Mouse (Mus musculus) brain, embryonic 14.5 days (tissue): ENCODE results near the gene Rcn1. TPM values are rescaled to one million over a fixed set of nuclear protein-coding genes. Genes with fewer than 3 reads are reported as not detected.

ENCODE experiments used
- DNase-seq: peaks from one replicate; pipeline ENCODE4 v3.0.0-alpha.2; 2011; ENCODE audit warnings: low read depth
- CTCF ChIP-seq: fragments of 200-500 bp; IDR thresholded peaks from 2 replicates; pipeline ENCODE4 v1.5.1; 2012; ENCODE audit warnings: inconsistent platforms, mild to moderate bottlenecking, moderate library complexity, borderline replicate concordance; ENCODE audit not compliant: insufficient read depth, insufficient read length; ENCODE audit errors: extremely low read depth
- POLR2A ChIP-seq: fragments of 200-500 bp; IDR thresholded peaks from 2 replicates; pipeline ENCODE4 v1.6.1; 2012; ENCODE audit warnings: mild to moderate bottlenecking, inconsistent platforms, borderline replicate concordance; ENCODE audit not compliant: poor library complexity, insufficient read depth, insufficient read length, severe bottlenecking; ENCODE audit errors: extremely low read depth
- polyA plus RNA-seq: library from polyadenylated mRNA; depleted of rRNA; stranded (reverse); fragments of >200 nt; gene quantifications from 2 replicates; pipeline ENCODE4 v1.2.3, GENCODE M21; 2012; rRNA removed

Gene Rcn1
- polyA plus RNA-seq, 1 experiment: 42.5 TPM

- DNase-seq: peak; percentile 51
- no peak for TF ChIP-seq CTCF
- TF ChIP-seq POLR2A: no peak
Measured at GRCm38 (mm10) chr2:105370698-105371097, 28.4 kb downstream of the Rcn1 start.

GRCm38 (mm10) chr2:105370240-105370639, 28.9 kb downstream of the Rcn1 start:
- DNase-seq: peak; percentile 45
- TF ChIP-seq POLR2A (no peak), CTCF (no peak)

- no peak for TF ChIP-seq POLR2A
- TF ChIP-seq CTCF: peak; percentile 1; the same call in 1 of the 2 replicates
Measured at GRCm38 (mm10) chr2:105367623-105368022, 31.5 kb downstream of the Rcn1 start.

GRCm38 (mm10) chr2:105358040-105358439, 41.1 kb downstream of the Rcn1 start:
- DNase-seq: no peak
- TF ChIP-seq POLR2A: no peak
- no peak for TF ChIP-seq CTCF

More at GRCm38 (mm10) chr2:105367623-105368022, 31.5 kb downstream of the Rcn1 start:
- no peak for DNase-seq

- no peak for TF ChIP-seq CTCF
- no peak for TF ChIP-seq POLR2A
- DNase-seq: no peak
Measured at GRCm38 (mm10) chr2:105356791-105357190, 42.3 kb downstream of the Rcn1 start.

GRCm38 (mm10) chr2:105348886-105349285, 50.2 kb downstream of the Rcn1 start:
- DNase-seq: peak; percentile 42
- no peak for TF ChIP-seq CTCF
- no peak for TF ChIP-seq POLR2A

GRCm38 (mm10) chr2:105339993-105340392, 59.1 kb downstream of the Rcn1 start:
- DNase-seq: no peak
- no peak for TF ChIP-seq POLR2A
- no peak for TF ChIP-seq CTCF

- peak; percentile 83 for DNase-seq
- TF ChIP-seq CTCF: no peak
- no peak for TF ChIP-seq POLR2A
Measured at GRCm38 (mm10) chr2:105337171-105337875, 61.8 kb downstream of the Rcn1 start.

- TF ChIP-seq POLR2A: no peak
- TF ChIP-seq CTCF: no peak
- no peak for DNase-seq
Measured at GRCm38 (mm10) chr2:105336314-105337027, 62.6 kb downstream of the Rcn1 start.

Other genes starting within 250 kb of the Rcn1 start
- 0.04 TPM in 1 of 2 replicates, not detected in the other for gene Them7, start 175.0 kb downstream of the Rcn1 start, polyA plus RNA-seq